Mouse (Mus musculus): ENCODE data around the gene Efemp2. TPM values are rescaled to one million over a fixed set of nuclear protein-coding genes. Genes with fewer than 3 reads are reported as not detected.

Gene Efemp2
- total RNA-seq, 2 experiments from 2014 or later, result 16.8 to 17.2 TPM

- Histone ChIP-seq H3K27ac (no peak overlapping the region), H3K4me3 (no peak overlapping the region; the same call in 1 of the 2 replicates)
- intact Hi-C loops (cut with DNase I), result no loop called here
- no peak for DNase-seq (ENCODE audit: extremely low spot score in 1 of 2, low spot score in 2 of 2)
- TF ChIP-seq CTCF (IDR thresholded peaks at IDR 0.05), result peak; percentile 46
Measured at GRCm38 (mm10) chr19:5432992-5433852, 40.5 kb upstream of the Efemp2 start.

GRCm38 (mm10) chr19:5433951-5434350 is 39.8 kb upstream of the Efemp2 start:
- intact Hi-C loops (cut with DNase I), result no loop called here
- H3K27ac ChIP-seq, result no peak overlapping the region
- DNase-seq (ENCODE audit: extremely low spot score in 1 of 2, low spot score in 2 of 2), result no peak
- TF ChIP-seq CTCF (IDR thresholded peaks at IDR 0.05), result no peak
- H3K4me3 ChIP-seq, result no peak overlapping the region

GRCm38 (mm10) chr19:5444371-5444908 is 29.3 kb upstream of the Efemp2 start:
- H3K4me3 ChIP-seq, result no peak overlapping the region
- no peak for TF ChIP-seq CTCF (IDR thresholded peaks at IDR 0.05)
- H3K27ac ChIP-seq, result no peak overlapping the region
- DNase-seq (ENCODE audit: extremely low spot score in 1 of 2, low spot score in 2 of 2), result no peak
- intact Hi-C loops (cut with DNase I), result no loop called here

GRCm38 (mm10) chr19:5444954-5445353 is 28.8 kb upstream of the Efemp2 start:
- Histone ChIP-seq H3K27ac (no peak overlapping the region), H3K4me3 (no peak overlapping the region)
- intact Hi-C loops (cut with DNase I), result no loop called here
- no peak for DNase-seq (ENCODE audit: extremely low spot score in 1 of 2, low spot score in 2 of 2)
- TF ChIP-seq CTCF (IDR thresholded peaks at IDR 0.05), result no peak

DNA sequence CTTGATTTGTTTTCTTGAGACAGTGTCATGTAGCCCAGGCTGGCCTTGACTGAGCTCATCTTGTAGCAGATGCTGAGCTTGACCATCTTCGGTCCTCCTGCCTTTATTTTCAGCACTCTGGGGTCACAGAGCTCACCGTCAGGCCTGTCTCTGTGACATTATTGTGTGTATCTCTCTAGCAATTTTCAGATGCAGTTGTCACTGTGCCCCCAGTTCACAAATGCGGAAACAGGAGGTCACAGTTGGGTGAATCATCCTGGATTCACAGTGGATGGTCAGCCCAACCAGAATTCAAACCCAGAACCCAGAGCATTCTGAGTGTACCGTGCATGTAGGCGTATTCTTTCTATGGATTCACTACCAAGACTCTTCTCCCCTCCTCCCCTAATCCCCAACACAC is 28.0 kb upstream of the Efemp2 start:
- Histone ChIP-seq H3K4me3 (no peak overlapping the region), H3K27ac (no peak overlapping the region)
- no peak for DNase-seq (ENCODE audit: extremely low spot score in 1 of 2, low spot score in 2 of 2)
- intact Hi-C loops (cut with DNase I), result no loop called here
- no peak for TF ChIP-seq CTCF (IDR thresholded peaks at IDR 0.05)

- Histone ChIP-seq H3K4me3 (peak within 1 kb of the TSS; percentile 66), H3K27ac (no peak within 1 kb of the TSS)
- intact Hi-C loops (cut with DNase I), result no loop called here
- no peak for TF ChIP-seq CTCF (IDR thresholded peaks at IDR 0.05)
- DNase-seq (ENCODE audit: extremely low spot score in 1 of 2, low spot score in 2 of 2), result peak; percentile 69 to 70
Measured at GRCm38 (mm10) chr19:5447515-5448353, 26.0 kb upstream of the Efemp2 start, which contains the start of gene Fosl1. Gene Fosl1 (plus strand): TSS chr19:5447547.

DNA sequence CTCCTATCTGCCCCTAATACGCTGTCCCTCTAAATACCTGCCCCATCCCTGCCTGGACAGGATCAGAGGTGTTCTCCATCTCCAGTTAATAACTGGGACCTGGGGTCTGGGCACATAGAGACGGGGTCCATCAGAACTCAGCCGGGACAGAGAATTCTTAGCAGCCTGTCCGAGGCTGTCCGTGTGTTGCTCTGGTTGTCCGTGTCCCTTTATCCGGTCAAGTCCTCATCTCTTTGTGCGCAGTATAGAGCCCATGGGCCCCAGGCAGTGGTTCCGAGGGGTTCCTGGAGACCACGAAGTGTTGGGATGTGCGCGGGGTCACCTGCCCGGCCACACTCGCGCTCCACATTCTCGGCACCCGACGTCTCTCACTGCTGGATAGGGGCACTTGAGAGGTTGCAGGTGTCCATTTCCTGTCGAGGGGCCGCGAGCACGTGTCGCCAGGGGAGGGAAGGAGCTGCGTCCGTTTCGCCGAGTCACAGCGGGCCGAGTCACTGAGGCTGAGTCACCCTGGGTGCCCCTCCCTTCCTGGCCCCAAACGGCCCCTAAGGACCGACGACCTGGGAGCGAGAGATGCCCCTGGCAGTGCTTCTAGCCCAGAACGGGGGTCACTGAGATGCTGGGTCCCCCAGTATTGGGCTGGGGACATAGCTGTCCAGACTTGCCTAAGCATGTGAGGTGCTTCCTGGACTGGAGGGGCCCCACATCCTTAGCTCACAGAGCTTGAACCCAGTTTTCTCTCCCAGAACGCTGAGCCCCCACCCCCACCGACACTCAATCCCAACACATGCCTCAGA is 25.2 kb upstream of the Efemp2 start:
- intact Hi-C loops (cut with DNase I), result no loop called here
- H3K4me3 ChIP-seq, result peak overlapping the region; percentile 66; the same call in 1 of the 2 replicates
- no peak overlapping the region for H3K27ac ChIP-seq
- no peak for DNase-seq (ENCODE audit: extremely low spot score in 1 of 2, low spot score in 2 of 2)
- no peak for TF ChIP-seq CTCF (IDR thresholded peaks at IDR 0.05)

DNA sequence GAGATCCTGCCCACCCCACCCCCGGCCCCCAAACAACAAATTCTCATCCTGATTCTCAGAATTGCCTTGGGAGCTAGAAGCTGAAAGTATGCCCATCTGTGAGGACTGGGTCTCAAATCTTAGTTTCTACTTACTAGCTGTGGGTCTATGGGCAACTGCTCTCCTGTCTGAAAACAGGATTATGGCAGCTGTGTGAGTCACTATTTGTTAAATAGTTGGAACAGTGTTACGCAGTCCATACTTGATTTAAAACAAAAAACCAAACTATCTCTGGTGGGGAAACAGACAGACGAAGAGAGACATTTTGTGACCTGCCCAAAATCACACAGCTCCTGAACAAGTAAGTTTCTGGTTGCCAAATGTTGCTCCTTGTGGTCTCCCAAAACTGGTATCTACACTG is 24.1 kb upstream of the Efemp2 start:
- no peak overlapping the region for H3K4me3 ChIP-seq
- no peak for TF ChIP-seq CTCF (IDR thresholded peaks at IDR 0.05)
- no peak overlapping the region for H3K27ac ChIP-seq
- DNase-seq (ENCODE audit: extremely low spot score in 1 of 2, low spot score in 2 of 2), result no peak
- intact Hi-C loops (cut with DNase I), result no loop called here

DNA sequence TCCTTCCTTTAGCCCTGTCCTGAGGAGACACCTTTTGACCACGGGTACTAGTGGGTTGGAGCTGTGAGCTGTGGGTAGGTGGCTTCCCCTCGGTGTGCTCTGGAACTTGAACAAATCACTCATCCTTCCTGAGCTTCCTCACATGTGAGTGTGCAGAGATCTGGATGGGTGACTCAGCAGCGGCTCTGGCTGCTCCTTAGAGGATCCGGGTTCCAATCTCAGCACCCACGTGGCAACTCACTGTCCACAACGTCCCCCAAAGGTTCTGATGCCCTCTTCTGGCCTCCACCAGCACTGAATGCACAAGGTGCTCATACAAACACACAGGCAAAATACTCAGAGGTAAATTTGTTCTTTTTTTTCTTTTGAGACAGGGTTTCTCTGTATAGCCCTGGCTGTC is 22.0 kb upstream of the Efemp2 start:
- no peak for DNase-seq (ENCODE audit: extremely low spot score in 1 of 2, low spot score in 2 of 2)
- no peak; the same call in 1 of the 2 replicates for TF ChIP-seq CTCF (IDR thresholded peaks at IDR 0.05)
- Histone ChIP-seq H3K4me3 (no peak overlapping the region), H3K27ac (no peak overlapping the region)
- intact Hi-C loops (cut with DNase I), result no loop called here

GRCm38 (mm10) chr19:5455037-5455436 is 18.7 kb upstream of the Efemp2 start:
- TF ChIP-seq CTCF (IDR thresholded peaks at IDR 0.05), result no peak
- Histone ChIP-seq H3K4me3 (peak overlapping the region; percentile 63), H3K27ac (no peak overlapping the region)
- DNase-seq (ENCODE audit: extremely low spot score in 1 of 2, low spot score in 2 of 2), result no peak
- intact Hi-C loops (cut with DNase I), result no loop called here

DNA sequence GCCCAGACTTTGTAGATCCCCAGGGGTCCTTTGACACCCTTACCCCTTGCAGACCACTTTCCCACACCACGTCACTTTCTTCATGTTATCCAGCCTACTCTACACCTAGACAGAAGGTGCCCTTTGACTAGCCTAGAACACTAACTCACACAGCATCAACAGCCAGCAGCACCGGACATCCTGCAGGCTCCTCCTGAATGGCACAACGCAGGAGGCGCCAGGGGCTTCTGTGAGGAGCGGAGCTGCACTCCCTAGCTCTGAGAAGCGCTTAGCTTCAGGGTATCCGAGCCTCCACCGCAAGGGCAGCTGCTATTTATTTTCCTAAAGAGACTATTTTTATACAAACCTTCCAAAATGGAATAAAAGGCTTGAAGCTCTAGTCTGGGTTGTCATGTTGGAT is 18.2 kb upstream of the Efemp2 start:
- Histone ChIP-seq H3K4me3 (peak overlapping the region; percentile 63), H3K27ac (peak overlapping the region; percentile 99)
- intact Hi-C loops (cut with DNase I), result no loop called here
- no peak for DNase-seq (ENCODE audit: extremely low spot score in 1 of 2, low spot score in 2 of 2)
- TF ChIP-seq CTCF (IDR thresholded peaks at IDR 0.05), result no peak
